Mouse (Mus musculus) forebrain, embryonic 15.5 days (tissue): ENCODE measurements around the gene Sipa1l3. TPM values are rescaled to one million over a fixed set of nuclear protein-coding genes. Genes with fewer than 3 reads are reported as not detected.

Experiments used
- ATAC-seq: fragments of 200-750 bp; cut with Nextera tagmentation; replicated peaks from 2 replicates; pipeline ENCODE4 v1.8.0; 2017; ENCODE audit warnings: mild to moderate bottlenecking, moderate TSS enrichment, moderate library complexity
- H3K27ac ChIP-seq: fragments of 300-500 bp; sonication (generic); replicated peaks from 2 replicates; pipeline ENCODE4 v1.5.1; 2015; ENCODE audit warnings: mild to moderate bottlenecking, inconsistent platforms
- H3K27me3 ChIP-seq: fragments of 300-500 bp; sonication (generic); 2 replicates; pipeline ENCODE4 v1.6.1; 2015; ENCODE audit warnings: inconsistent platforms
- H3K36me3 ChIP-seq: fragments of 300-500 bp; sonication (generic); 2 replicates; pipeline ENCODE4 v1.6.1; 2015; ENCODE audit warnings: mild to moderate bottlenecking, inconsistent platforms
- H3K4me1 ChIP-seq: fragments of 300-500 bp; sonication (generic); 2 replicates; pipeline ENCODE4 v1.6.1; 2015; ENCODE audit warnings: inconsistent platforms
- H3K4me2 ChIP-seq: fragments of 300-500 bp; sonication (generic); replicated peaks from 2 replicates; pipeline ENCODE4 v1.6.1; 2015; ENCODE audit warnings: mild to moderate bottlenecking, inconsistent platforms
- H3K4me3 ChIP-seq: fragments of 300-500 bp; sonication (generic); 2 replicates; pipeline ENCODE4 v1.5.1; 2015; ENCODE audit warnings: mild to moderate bottlenecking, inconsistent platforms
- H3K9ac ChIP-seq: fragments of 300-500 bp; sonication (generic); replicated peaks from 2 replicates; pipeline ENCODE4 v1.6.1; 2015; ENCODE audit warnings: mild to moderate bottlenecking, inconsistent platforms
- H3K9me3 ChIP-seq: fragments of 300-500 bp; sonication (generic); 2 replicates; pipeline ENCODE4 v1.6.1; 2016; ENCODE audit warnings: inconsistent platforms
- WGBS: fragments of 180-500 bp; shearing (Covaris S2); methylation state at CpG from one replicate; pipeline ENCODE4 v1.1.7; 2015; ENCODE audit warnings: mixed read lengths; 5-methylcytosine and 5-hydroxymethylcytosine counted together
- polyA plus RNA-seq: library from polyadenylated mRNA; unstranded; fragments of >200 nt; fragmentation: Nextera tagmentation; extraction: Ambion mirVana; gene quantifications from 2 replicates; pipeline ENCODE4 v1.2.1, GENCODE M21; 2015

Sipa1l3 gene
- polyA plus RNA-seq, 1 experiment from 2014 or later, result 15.0 TPM

GRCm38 (mm10) chr7:29350489-29350888 is 168.0 kb downstream of the Sipa1l3 start:
- Histone ChIP-seq H3K27ac (no peak overlapping the region), H3K27me3 (no peaks in the 10 kb centered on the region), H3K4me1 (peaks cover 19% of the 10 kb centered on the region), H3K9me3 (no peaks in the 10 kb centered on the region), H3K9ac (no peak overlapping the region), H3K36me3 (peaks cover 8% of the 10 kb centered on the region; the same call in 1 of the 2 replicates), H3K4me3 (no peak overlapping the region), H3K4me2 (no peak overlapping the region)
- WGBS, result 90% methylated on average over 10 of the region's 10 CpGs
- no peak for ATAC-seq

GRCm38 (mm10) chr7:29346212-29346611 is 172.2 kb downstream of the Sipa1l3 start:
- ATAC-seq, result no peak
- no peaks in the 10 kb centered on the region for H3K9me3 ChIP-seq
- peak overlapping the region; percentile 65 for H3K27ac ChIP-seq
- no peak overlapping the region for H3K4me3 ChIP-seq
- H3K4me2 ChIP-seq, result no peak overlapping the region
- H3K27me3 ChIP-seq, result no peaks in the 10 kb centered on the region
- WGBS, result 58% methylated on average over 3 of the region's 3 CpGs
- H3K36me3 ChIP-seq, result peaks cover 8% of the 10 kb centered on the region; the same call in 1 of the 2 replicates
- no peak overlapping the region for H3K9ac ChIP-seq
- H3K4me1 ChIP-seq, result peaks cover 46% of the 10 kb centered on the region

GRCm38 (mm10) chr7:29345534-29345933 is 172.9 kb downstream of the Sipa1l3 start:
- 14% methylated on average over 4 of the region's 4 CpGs for WGBS
- Histone ChIP-seq H3K4me2 (no peak overlapping the region), H3K4me3 (no peak overlapping the region), H3K36me3 (peaks cover 8% of the 10 kb centered on the region; the same call in 1 of the 2 replicates), H3K4me1 (peaks cover 47% of the 10 kb centered on the region), H3K27ac (peak overlapping the region; percentile 65), H3K9ac (no peak overlapping the region), H3K9me3 (no peaks in the 10 kb centered on the region), H3K27me3 (no peaks in the 10 kb centered on the region)
- ATAC-seq, result peak; percentile 33

GRCm38 (mm10) chr7:29343746-29344145 is 174.7 kb downstream of the Sipa1l3 start:
- H3K27me3 ChIP-seq, result no peaks in the 10 kb centered on the region
- no peak overlapping the region for H3K4me2 ChIP-seq
- 71% methylated on average over 7 of the region's 7 CpGs for WGBS
- H3K36me3 ChIP-seq, result peaks cover 8% of the 10 kb centered on the region; the same call in 1 of the 2 replicates
- H3K9me3 ChIP-seq, result no peaks in the 10 kb centered on the region
- H3K27ac ChIP-seq, result peak overlapping the region; percentile 85
- peak; percentile 32; the same call in 1 of the 2 replicates for ATAC-seq
- H3K4me3 ChIP-seq, result no peak overlapping the region
- H3K4me1 ChIP-seq, result peaks cover 47% of the 10 kb centered on the region
- H3K9ac ChIP-seq, result no peak overlapping the region

GRCm38 (mm10) chr7:29342489-29343092 is 175.8 kb downstream of the Sipa1l3 start:
- 35% methylated on average over 8 of the region's 8 CpGs for WGBS
- Histone ChIP-seq H3K36me3 (0 out of 2 replicates have a peak, but pooled peaks cover 2% of the 10 kb centered on the region), H3K9ac (no peak overlapping the region; the same call in 1 of the 2 replicates), H3K9me3 (no peaks in the 10 kb centered on the region), H3K27ac (peak overlapping the region; percentile 85), H3K4me3 (no peak overlapping the region), H3K4me1 (peaks cover 47% of the 10 kb centered on the region), H3K4me2 (no peak overlapping the region), H3K27me3 (no peaks in the 10 kb centered on the region)
- ATAC-seq, result peak; percentile 52

GRCm38 (mm10) chr7:29341722-29342121 is 176.7 kb downstream of the Sipa1l3 start:
- Histone ChIP-seq H3K9me3 (no peaks in the 10 kb centered on the region), H3K9ac (no peak overlapping the region), H3K27ac (peak overlapping the region; percentile 85), H3K4me1 (peaks cover 41% of the 10 kb centered on the region), H3K27me3 (no peaks in the 10 kb centered on the region), H3K4me2 (peak overlapping the region; percentile 12; the same call in 1 of the 2 replicates), H3K4me3 (no peak overlapping the region), H3K36me3 (0 out of 2 replicates have a peak, but pooled peaks cover 2% of the 10 kb centered on the region)
- peak; percentile 30; the same call in 1 of the 2 replicates for ATAC-seq
- WGBS, result 53% methylated on average over 12 of the region's 12 CpGs

- H3K36me3 ChIP-seq, result 0 out of 2 replicates have a peak, but pooled peaks cover 2% of the 10 kb centered on the region
- peaks cover 34% of the 10 kb centered on the region for H3K4me1 ChIP-seq
- H3K27me3 ChIP-seq, result no peaks in the 10 kb centered on the region
- WGBS, result 94% methylated on average over 8 of the region's 8 CpGs
- H3K4me3 ChIP-seq, result no peak overlapping the region
- no peaks in the 10 kb centered on the region for H3K9me3 ChIP-seq
- H3K4me2 ChIP-seq, result no peak overlapping the region
- H3K9ac ChIP-seq, result no peak overlapping the region
- no peak for ATAC-seq
- H3K27ac ChIP-seq, result peak overlapping the region; percentile 85; the same call in 1 of the 2 replicates
Observed at GRCm38 (mm10) chr7:29340838-29341237, 177.6 kb downstream of the Sipa1l3 start.

- Histone ChIP-seq H3K36me3 (0 out of 2 replicates have a peak, but pooled peaks cover 2% of the 10 kb centered on the region), H3K9ac (no peak overlapping the region), H3K9me3 (no peaks in the 10 kb centered on the region), H3K27me3 (no peaks in the 10 kb centered on the region), H3K4me1 (peaks cover 28% of the 10 kb centered on the region), H3K27ac (no peak overlapping the region), H3K4me3 (no peak overlapping the region), H3K4me2 (no peak overlapping the region)
- WGBS, result 91% methylated on average over 9 of the region's 9 CpGs
- ATAC-seq, result no peak
Observed at GRCm38 (mm10) chr7:29340247-29340646, 178.2 kb downstream of the Sipa1l3 start.

- Histone ChIP-seq H3K36me3 (0 out of 2 replicates have a peak, but pooled peaks cover 2% of the 10 kb centered on the region), H3K4me1 (peaks cover 25% of the 10 kb centered on the region), H3K9me3 (no peaks in the 10 kb centered on the region), H3K4me2 (no peak overlapping the region), H3K4me3 (no peak overlapping the region), H3K9ac (no peak overlapping the region), H3K27ac (no peak overlapping the region), H3K27me3 (no peaks in the 10 kb centered on the region)
- ATAC-seq, result no peak
- 76% methylated on average over 14 of the region's 14 CpGs for WGBS
Observed at GRCm38 (mm10) chr7:29338984-29339679, 179.3 kb downstream of the Sipa1l3 start.

GRCm38 (mm10) chr7:29338351-29338919 is 180.0 kb downstream of the Sipa1l3 start:
- H3K4me1 ChIP-seq, result peaks cover 21% of the 10 kb centered on the region
- WGBS, result 89% methylated on average over 9 of the region's 9 CpGs
- H3K4me2 ChIP-seq, result no peak overlapping the region
- ATAC-seq, result no peak
- H3K36me3 ChIP-seq, result 0 out of 2 replicates have a peak, but pooled peaks cover 2% of the 10 kb centered on the region
- no peaks in the 10 kb centered on the region for H3K27me3 ChIP-seq
- H3K9ac ChIP-seq, result no peak overlapping the region
- no peak overlapping the region for H3K27ac ChIP-seq
- no peaks in the 10 kb centered on the region for H3K9me3 ChIP-seq
- no peak overlapping the region for H3K4me3 ChIP-seq

- peaks cover 16% of the 10 kb centered on the region for H3K4me1 ChIP-seq
- H3K9me3 ChIP-seq, result no peaks in the 10 kb centered on the region
- no peak overlapping the region for H3K4me2 ChIP-seq
- WGBS, result 67% methylated on average over 2 of the region's 2 CpGs
- H3K27ac ChIP-seq, result no peak overlapping the region
- no peak overlapping the region for H3K9ac ChIP-seq
- 0 out of 2 replicates have a peak, but pooled peaks cover 2% of the 10 kb centered on the region for H3K36me3 ChIP-seq
- no peaks in the 10 kb centered on the region for H3K27me3 ChIP-seq
- H3K4me3 ChIP-seq, result no peak overlapping the region
- ATAC-seq, result no peak
Observed at GRCm38 (mm10) chr7:29337766-29338165, 180.7 kb downstream of the Sipa1l3 start.

- no peak overlapping the region for H3K4me3 ChIP-seq
- no peaks in the 10 kb centered on the region for H3K27me3 ChIP-seq
- H3K27ac ChIP-seq, result 0 out of 2 replicates have a peak overlapping the region, but pooled peaks have one; percentile 10
- peaks cover 7% of the 10 kb centered on the region for H3K4me1 ChIP-seq
- ATAC-seq, result no peak
- H3K36me3 ChIP-seq, result 0 out of 2 replicates have a peak, but pooled peaks cover 2% of the 10 kb centered on the region
- H3K4me2 ChIP-seq, result no peak overlapping the region
- no peaks in the 10 kb centered on the region for H3K9me3 ChIP-seq
- WGBS, result 70% methylated on average over 9 of the region's 9 CpGs
- no peak overlapping the region for H3K9ac ChIP-seq
Observed at GRCm38 (mm10) chr7:29336795-29337319, 181.6 kb downstream of the Sipa1l3 start.
